Mouse (Mus musculus): ENCODE measurements around the gene Evc.

Gene Evc

GRCm38 (mm10) chr5:37298370-37298769 is 38.3 kb downstream of the Evc start:
- peak; percentile 39 for DNase-seq (ENCODE audit: low read depth)

DNA sequence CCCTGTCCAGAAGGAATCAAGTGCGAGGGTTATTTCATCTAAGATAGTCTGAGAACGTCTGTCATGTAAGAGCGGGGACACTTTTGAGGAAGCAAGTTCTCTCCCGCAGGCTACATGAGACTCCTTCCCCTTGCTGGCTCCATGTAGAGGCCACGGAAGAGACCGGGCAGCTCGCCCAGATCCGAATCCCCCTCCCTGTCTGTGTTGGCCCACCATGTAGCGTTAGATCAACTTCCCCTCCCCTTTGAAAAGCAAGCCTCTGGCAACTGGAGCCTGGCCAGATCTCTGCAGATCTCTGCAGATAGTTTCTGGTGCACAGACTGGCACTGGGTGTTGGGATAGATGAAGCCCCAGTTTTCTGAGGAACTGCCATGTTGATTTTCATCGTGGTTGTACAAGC is 40.0 kb downstream of the Evc start:
- no peak for DNase-seq (ENCODE audit: low read depth)

GRCm38 (mm10) chr5:37290983-37291382 is 45.7 kb downstream of the Evc start:
- DNase-seq (ENCODE audit: low read depth): peak; percentile 28

DNA sequence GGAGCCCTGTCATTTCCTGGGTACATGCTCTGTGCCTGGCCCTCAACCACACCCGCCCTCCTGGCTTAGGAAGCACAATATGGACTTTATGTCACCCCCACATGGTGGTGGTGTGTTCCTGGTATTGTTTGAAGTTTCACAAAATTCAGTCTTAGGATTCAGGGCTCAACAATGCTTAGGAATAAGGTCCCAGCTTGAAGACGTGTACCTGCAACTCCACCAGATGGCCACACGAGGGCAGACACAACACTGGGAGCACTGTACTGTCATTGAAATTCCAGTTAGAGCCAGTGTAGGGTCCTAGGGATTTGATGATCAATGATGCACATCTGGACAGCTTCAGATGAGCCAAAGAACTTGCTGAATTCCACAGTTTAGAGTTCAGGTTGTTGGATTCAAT is 47.5 kb downstream of the Evc start:
- DNase-seq (ENCODE audit: low read depth): peak; percentile 47

- peak; percentile 48 for DNase-seq (ENCODE audit: low read depth)
Measured at GRCm38 (mm10) chr5:37288374-37288773, 48.3 kb downstream of the Evc start.

DNA sequence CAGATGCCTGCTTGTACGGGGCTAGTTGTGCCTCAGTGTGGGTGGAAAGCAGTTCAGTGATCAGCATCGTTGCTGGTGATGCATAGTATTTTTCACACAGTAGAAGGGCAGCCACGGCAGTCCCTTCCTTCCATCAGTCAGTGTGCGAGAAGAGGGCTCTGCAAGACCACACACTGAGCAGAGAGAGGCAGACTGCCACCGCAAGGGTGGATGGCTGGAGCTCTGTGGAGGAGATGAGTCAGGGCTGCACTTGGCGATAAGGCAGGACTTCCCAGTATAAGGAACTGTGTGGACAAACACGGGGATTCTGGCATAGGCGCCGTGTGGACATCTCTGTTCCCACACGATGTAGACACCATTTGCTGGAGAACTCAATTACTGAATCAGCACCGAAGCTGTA is 55.7 kb downstream of the Evc start:
- no peak for DNase-seq (ENCODE audit: low read depth)

DNA sequence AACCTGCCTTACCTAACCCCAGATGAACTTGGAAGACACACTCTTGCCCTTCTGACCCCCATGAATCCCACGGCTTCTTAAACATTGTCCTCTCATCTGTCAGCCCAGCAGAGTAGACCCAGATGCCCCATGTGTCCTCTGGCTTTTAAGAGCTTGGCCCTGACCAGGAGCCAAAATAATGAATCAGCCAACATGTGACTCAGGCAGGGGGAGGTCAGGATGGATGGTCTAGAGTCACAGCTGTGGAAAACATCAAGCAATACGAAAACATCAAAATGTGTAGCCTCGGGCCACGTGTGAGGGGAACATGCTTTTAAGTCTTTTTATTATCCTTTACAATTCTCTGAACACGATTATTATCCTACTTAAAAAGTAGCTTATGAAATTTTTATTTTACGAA is 72.9 kb downstream of the Evc start:
- DNase-seq (ENCODE audit: low read depth): no peak

GRCm38 (mm10) chr5:37261734-37262133 is 75.0 kb downstream of the Evc start:
- no peak for DNase-seq (ENCODE audit: low read depth)

GRCm38 (mm10) chr5:37257243-37257642 is 79.5 kb downstream of the Evc start:
- peak; percentile 26 for DNase-seq (ENCODE audit: low read depth)

- no peak for DNase-seq (ENCODE audit: low read depth)
Measured at GRCm38 (mm10) chr5:37256823-37257222, 79.9 kb downstream of the Evc start.

DNA sequence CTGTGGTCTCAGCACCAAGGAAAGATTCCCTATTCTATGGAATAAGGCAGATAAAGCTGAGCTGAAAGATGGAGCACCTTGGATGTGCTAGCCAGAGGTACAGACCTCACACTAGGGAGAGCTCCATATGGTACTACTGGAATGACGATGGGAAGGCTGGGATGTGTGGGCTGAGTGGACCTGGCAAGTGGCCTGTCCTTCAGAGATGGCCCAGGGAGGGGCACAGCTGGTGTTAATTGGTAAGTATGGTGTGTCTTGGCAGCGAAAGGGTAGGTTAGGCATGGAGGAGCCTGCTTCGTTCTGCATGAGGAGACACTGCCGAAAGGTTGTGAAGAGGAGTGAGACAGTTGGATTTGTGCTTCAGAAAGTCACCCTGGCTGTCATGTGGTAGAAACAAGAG is 82.2 kb downstream of the Evc start:
- DNase-seq (ENCODE audit: low read depth): no peak

DNA sequence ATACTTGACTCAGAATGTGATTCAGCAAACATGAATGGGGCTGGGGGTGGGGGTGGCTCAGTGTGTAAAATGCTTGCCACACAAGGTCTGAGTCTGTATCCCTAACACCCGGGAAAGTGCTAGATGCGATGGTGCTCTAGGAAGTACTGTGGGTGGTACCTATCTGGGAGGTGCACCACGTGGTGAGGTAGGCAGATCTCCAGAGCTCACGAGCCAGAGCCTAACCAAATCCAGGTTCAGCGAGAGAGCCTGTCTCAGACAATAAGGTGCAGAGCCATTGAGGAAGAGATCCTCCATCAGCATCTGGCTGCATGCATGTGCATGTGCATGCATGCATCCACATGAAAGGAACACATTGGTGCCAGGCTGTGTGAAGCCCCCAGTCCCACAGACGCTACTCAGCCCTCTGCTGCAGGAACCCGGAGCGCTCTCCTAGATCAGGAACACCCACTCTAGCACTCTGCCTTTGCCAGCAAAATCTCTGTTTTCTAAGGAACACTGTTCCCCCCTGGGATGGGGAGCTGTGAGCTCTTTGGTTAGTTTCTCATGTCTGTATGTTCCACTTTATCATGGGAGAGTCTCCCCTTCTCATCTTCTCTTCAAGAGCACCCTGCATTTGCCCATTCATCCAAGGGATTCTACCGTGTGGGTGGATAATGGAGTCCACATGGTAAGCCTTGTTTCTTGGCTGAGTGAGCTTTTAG is 84.4 kb downstream of the Evc start:
- no peak for DNase-seq (ENCODE audit: low read depth)

DNA sequence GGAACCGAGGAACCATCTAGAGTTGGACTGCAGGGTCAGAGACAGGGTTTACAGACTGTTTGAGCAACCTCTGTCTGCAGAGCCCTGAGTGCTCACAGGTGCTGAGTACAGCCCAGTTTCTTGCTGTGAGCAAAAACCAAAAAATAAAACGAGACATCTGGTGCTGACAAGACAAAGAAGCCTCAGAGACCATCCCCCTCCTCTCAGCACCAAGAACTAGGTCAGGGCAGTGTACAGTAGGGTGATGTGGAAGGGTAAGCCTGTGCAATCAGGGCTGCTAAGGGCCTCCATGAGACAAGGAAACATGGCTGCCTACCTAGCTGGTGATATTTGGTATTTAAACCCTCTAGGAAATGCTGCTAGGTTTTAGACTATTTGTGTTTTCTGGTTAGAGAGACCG is 85.1 kb downstream of the Evc start:
- DNase-seq (ENCODE audit: low read depth): no peak

DNA sequence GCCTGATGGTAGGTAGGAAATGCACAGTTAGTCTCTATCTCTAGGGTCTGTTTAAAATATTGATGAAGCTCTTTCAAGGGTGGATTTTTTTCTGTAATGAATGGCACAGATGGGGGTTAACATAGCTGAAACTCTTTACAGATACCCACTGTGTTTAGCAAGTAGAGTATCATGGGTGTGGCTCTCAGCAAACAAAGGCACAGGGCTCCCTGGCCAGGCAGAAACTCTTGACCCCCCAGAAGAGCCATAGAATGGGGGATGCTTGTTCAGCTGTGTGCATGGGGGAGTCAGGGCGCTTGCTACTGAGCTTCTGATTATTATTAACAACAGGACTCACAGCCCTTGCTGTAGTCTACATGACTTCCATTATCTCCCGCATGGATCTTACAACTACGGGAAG is 87.8 kb downstream of the Evc start:
- DNase-seq (ENCODE audit: low read depth): no peak

- DNase-seq (ENCODE audit: low read depth): peak; percentile 2
Measured at GRCm38 (mm10) chr5:37247456-37247855, 89.2 kb downstream of the Evc start.

DNA sequence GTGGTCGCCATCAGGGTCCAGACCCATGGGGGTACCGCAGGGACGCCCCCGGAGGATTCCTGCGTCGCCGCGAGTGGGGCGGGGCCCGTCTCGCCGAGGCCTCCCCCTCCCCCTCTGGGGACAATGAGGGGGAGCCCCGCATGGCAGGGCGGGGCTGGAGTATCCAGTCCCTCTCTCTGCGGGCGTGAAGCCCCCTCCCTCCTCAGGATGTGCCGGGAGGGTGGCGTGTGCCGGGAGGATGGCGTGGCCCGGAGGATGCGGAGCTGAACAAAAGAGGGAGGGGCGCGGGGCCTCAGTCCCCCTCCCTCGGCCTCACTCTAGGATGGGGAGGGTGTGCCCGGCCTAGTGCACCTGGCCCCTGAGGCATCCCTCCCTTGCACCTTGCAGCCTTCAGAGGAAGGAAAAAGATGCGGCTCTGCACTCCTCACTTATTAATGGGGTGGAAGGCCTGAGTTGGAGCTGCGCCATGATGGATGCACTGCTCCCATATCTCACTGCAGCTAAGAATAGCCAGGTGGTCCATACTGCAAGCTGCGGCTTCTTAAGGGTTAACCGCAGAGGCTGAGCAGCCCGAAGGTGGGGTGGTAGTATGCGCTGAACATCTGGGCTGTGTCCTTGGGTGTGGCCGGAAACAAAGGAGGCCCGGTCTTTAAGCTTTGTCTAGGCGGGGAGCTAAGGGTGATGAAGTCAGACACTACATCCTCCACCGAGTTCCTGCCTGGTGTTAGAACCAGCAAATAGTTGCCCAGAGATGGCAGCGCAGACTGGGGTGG is 90.4 kb downstream of the Evc start:
- peak; percentile 71 for DNase-seq (ENCODE audit: low read depth)

- DNase-seq (ENCODE audit: low read depth): peak; percentile 70
Measured at GRCm38 (mm10) chr5:37245651-37246050, 91.0 kb downstream of the Evc start.

DNA sequence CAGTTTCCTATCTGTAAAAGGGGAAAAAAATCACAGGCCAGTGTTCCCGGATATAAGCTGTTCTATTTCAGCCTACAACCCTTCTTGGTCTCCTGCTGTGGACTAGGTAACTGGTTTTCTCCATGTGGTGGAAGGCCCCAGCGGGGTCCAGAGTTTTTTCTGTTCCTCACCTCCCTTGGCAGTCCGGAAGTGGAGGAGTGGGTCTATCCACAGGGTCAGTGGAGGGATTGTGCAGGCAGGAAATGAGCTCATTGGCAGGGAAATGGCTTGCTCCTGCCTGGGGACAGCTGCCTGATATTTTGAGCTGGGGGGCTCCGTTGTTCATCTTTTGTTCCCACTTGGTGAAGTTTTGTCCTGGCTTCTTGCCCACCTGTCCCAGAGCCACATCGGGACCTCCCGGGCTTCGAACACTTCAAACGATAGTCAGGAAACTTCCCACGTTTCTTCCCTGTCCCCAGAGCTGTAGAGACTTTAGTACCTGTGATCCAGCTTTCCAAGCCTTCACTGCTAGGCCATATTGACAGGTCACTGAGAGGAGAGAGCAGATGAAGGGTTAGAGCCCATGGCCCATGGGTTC is 91.9 kb downstream of the Evc start:
- peak; percentile 9 for DNase-seq (ENCODE audit: low read depth)

- peak; percentile 34 for DNase-seq (ENCODE audit: low read depth)
Measured at GRCm38 (mm10) chr5:37244161-37244560, 92.5 kb downstream of the Evc start.

GRCm38 (mm10) chr5:37243169-37243886 is 93.4 kb downstream of the Evc start:
- DNase-seq (ENCODE audit: low read depth): peak; percentile 80

DNA sequence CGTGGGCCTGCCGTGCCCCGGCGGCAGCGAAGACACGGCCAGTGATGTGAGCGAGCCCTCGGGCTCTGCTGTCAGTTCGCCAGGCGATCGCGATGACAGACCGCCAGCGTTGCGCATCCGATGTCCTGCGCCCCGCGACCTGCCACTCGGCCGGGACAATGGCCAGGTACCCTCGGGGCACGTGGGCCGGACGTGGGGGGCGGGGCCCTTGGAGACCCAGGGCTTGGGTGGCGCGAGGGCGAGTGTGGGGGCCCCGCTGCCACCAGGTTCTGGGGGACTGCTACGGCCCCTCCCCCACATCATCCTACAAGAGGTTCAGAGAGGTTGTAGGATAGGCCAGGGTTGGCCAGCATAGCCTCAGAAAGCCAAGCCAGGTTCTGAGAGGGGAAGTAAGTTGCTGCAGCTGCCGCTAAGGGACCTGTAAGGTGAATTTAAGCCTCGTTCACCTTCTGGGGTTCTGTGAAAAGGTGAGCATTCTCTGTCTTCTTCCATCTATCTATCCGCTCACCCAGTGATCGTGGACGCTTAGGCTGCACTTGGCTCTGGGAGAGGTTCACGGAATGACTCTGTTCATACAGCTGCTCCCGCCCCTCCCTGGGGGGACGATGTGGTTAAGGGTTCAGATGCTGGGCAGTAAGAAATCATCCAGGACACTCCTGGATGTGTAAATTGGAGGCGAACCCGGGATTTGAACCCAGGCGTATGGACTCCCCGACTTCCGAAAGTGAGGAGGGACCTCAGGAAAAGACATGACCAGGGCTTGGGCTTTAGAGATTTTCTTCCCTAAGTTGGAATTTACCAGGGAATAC is 94.1 kb downstream of the Evc start:
- peak; percentile 7 for DNase-seq (ENCODE audit: low read depth)

- peak; percentile 62 for DNase-seq (ENCODE audit: low read depth)
Measured at GRCm38 (mm10) chr5:37241651-37242151, 95.0 kb downstream of the Evc start, which contains the start of gene Crmp1. Gene Crmp1, plus strand, starts transcription at chr5:37241940.
